Mouse (Mus musculus): ENCODE results near the gene Gm6614. TPM values are rescaled to one million over a fixed set of nuclear protein-coding genes. Genes with fewer than 3 reads are reported as not detected.

Gene Gm6614
- total RNA-seq (2023) = not detected

DNA sequence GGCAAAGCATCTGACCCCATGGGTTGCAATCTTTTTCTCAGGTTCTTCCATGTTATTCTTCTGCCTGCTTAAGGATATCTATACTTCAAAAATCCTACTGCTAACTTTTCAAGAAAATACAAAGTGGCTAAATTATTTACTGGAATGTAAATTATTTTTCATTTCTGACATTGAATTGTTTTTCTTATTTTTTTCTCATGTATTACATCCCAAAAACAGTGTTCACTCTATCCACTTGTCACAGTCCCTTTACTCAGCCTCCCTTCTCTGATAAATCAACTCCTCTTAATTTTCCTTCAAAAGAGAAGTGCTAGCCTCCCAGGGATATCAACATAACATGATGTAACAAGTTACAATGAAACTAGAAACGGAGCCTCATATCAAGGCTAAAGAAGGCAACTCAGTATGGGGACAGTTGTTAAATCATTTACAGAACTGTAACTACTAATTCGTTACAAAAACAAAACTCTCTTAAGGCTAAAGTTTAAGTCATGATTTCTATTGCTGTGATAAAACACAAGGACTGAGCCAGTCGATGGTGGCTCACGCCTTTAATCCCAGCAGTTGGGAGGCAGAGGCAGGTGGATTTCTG lies at the start of gene Gm6614:
Gene Gm6614 (minus strand): TSS at position 51 of the 592 bp plus-strand sequence.

GRCm38 (mm10) chr6:141946862-141947261 lies 64.4 kb downstream of the Gm6614 start, which contains the start of gene Slco1a1:
TSS of gene Slco1a1 (minus strand) at chr6:141946962.

Other genes with a start within 250 kb of the Gm6614 start
- not detected for gene Gm5724, start 237.6 kb downstream of the Gm6614 start, total RNA-seq (2023)
- gene Slco1a4, start 155.2 kb downstream of the Gm6614 start, total RNA-seq (2023) = not detected
- not detected for gene Slco1a1, start 64.5 kb downstream of the Gm6614 start, total RNA-seq (2023)
- not detected for gene Slco1a6, start 197.1 kb upstream of the Gm6614 start, total RNA-seq (2023)

Data from neutrophil, adult 59 days (primary cell).